Mouse (Mus musculus) 3134 (cell line): ENCODE measurements around the gene Vstm4.

Experiments used
- DNase-seq: peaks from one replicate; pipeline ENCODE4 v3.0.0-alpha.2; 2011; ENCODE audit warnings: low spot score; ENCODE audit not compliant: insufficient read length; ENCODE audit errors: extremely low read depth

Gene Vstm4

GRCm38 (mm10) chr14:32856681-32857328 is at the start of gene Vstm4:
Gene Vstm4 (plus strand): TSS chr14:32856756.
- DNase-seq, result no peak

GRCm38 (mm10) chr14:32810111-32810510 is 46.4 kb upstream of the Vstm4 start:
- DNase-seq, result no peak

GRCm38 (mm10) chr14:32812429-32812828 is 44.1 kb upstream of the Vstm4 start:
- DNase-seq, result no peak

- DNase-seq, result no peak
Observed at GRCm38 (mm10) chr14:32814961-32815360, 41.6 kb upstream of the Vstm4 start.

GRCm38 (mm10) chr14:32816533-32816932 is 40.0 kb upstream of the Vstm4 start:
- DNase-seq, result no peak

GRCm38 (mm10) chr14:32817258-32817657 is 39.3 kb upstream of the Vstm4 start:
- DNase-seq, result no peak

GRCm38 (mm10) chr14:32819297-32819696 is 37.3 kb upstream of the Vstm4 start:
- DNase-seq, result no peak

- no peak for DNase-seq
Observed at GRCm38 (mm10) chr14:32822812-32823211, 33.7 kb upstream of the Vstm4 start.

GRCm38 (mm10) chr14:32823861-32824260 is 32.7 kb upstream of the Vstm4 start:
- no peak for DNase-seq

- no peak for DNase-seq
Observed at GRCm38 (mm10) chr14:32824267-32825150, 32.0 kb upstream of the Vstm4 start.

- DNase-seq, result no peak
Observed at GRCm38 (mm10) chr14:32825426-32826032, 31.0 kb upstream of the Vstm4 start.

GRCm38 (mm10) chr14:32827165-32827564 is 29.4 kb upstream of the Vstm4 start:
- DNase-seq, result no peak

GRCm38 (mm10) chr14:32827994-32828650 is 28.4 kb upstream of the Vstm4 start:
- DNase-seq, result no peak

- DNase-seq, result no peak
Observed at GRCm38 (mm10) chr14:32833847-32834246, 22.7 kb upstream of the Vstm4 start, which contains the start of gene Fam170b. Gene Fam170b (plus strand): TSS chr14:32833962.

GRCm38 (mm10) chr14:32835181-32835580 is 21.4 kb upstream of the Vstm4 start:
- DNase-seq, result no peak

- no peak for DNase-seq
Observed at GRCm38 (mm10) chr14:32835596-32835995, 21.0 kb upstream of the Vstm4 start.

GRCm38 (mm10) chr14:32836191-32836590 is 20.4 kb upstream of the Vstm4 start:
- no peak for DNase-seq

- no peak for DNase-seq
Observed at GRCm38 (mm10) chr14:32842052-32842451, 14.5 kb upstream of the Vstm4 start.

GRCm38 (mm10) chr14:32854059-32854458 is 2.5 kb upstream of the Vstm4 start:
- no peak for DNase-seq

- no peak for DNase-seq
Observed at GRCm38 (mm10) chr14:32856246-32856645, 310 bp upstream of the Vstm4 start.

- DNase-seq, result no peak
Observed at GRCm38 (mm10) chr14:32858361-32858760, 1.8 kb downstream of the Vstm4 start.
